Mouse (Mus musculus) A20 (cell line): ENCODE measurements at regions not wholly inside any gene's neighbourhood (a gene's known extent, or its start where the extent isn't known, plus 50 kb on each side); places are given as distances from the start of the nearest gene placed in this dataset.

ENCODE experiments used
- DNase-seq: peaks from one replicate; pipeline ENCODE4 v3.0.0-alpha.2; 2011; ENCODE audit warnings: low read depth, low spot score

DNA sequence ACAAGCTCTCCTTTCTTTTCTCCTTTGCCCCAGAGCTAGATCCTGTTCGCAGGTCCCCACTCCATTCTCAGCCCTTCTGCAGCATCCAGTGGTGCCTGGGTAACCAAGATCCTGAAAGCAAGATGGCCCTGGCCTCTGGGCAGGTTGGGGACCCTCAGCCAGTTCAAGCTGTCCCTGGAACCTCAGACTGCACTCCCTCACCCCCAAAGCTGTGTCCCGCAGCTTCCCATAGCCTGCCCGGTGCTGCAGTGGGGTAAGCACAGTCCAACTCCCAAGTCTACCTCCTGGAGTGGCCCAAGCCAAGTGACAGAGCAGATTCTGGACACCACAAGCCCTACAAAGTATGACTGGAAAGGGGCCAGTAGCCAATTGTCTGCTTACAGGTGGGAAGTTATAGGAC is 195.4 kb upstream of the G6pd2 start:
- peak; percentile 1 for DNase-seq

DNA sequence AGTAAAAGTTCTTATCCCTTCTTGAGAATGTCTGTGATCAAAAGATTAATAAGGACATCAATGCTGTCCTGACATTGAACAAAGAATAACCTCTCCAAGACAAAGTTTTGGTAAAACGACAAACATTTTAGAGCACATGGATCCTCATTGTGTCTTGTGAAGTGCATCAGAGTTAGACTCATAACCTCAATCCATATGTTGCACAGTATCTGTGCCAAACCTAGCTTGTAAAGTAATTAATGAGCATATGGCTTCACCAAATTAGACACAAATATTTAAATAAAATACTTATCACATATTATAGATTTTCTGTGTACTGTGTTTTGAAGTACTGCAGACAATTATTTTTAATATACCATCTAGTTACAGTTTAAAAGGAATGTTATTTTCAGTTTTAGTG is 178.2 kb upstream of the G6pd2 start:
- no peak for DNase-seq

DNA sequence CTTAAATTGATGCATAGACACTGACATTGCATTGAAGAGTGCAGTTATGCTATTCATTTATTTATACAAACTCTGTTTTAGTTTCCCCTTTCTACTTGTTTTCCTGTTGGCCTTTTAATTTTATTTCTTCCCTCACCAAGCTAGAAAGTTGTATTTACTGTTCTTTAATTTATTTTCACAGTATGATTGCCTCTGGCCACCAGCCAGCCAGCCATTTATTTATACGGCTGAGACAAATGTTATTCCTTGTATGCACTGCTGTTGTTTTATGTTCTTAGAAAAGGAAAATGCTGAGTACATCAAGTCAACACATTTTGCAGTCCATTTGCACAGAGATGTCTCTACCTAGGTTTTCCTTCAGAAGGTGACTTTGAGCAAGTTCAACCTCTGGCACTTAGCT is 161.9 kb upstream of the G6pd2 start:
- DNase-seq, result no peak
